Mouse (Mus musculus) left cerebral cortex, adult 11 months (tissue): ENCODE measurements around the gene Tbc1d24.

Experiments used
- DNase-seq: peaks from one replicate; pipeline ENCODE4 v3.0.0; 2022; ENCODE audit warnings: low spot score

The Tbc1d24 gene

DNA sequence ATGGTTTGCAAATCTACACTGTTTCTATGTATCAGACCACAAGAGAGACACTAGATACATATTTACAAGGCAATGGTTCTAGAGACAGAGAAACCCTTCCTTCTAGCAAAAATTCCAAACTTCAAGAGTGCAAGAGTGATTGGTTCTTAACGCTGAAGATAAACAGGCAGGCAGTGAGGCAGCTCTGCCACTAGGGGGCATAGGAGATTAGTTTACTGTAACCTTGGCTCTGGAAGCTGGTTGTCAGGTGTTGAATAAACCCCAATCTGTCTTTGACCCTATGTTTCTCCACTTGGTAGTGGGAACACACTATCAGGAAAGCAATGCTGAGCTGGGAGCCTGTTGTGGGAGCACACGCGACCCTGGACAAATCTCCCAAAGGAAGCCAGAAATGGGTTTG, 31.9 kb downstream of the Tbc1d24 start:
- no peak for DNase-seq

DNA sequence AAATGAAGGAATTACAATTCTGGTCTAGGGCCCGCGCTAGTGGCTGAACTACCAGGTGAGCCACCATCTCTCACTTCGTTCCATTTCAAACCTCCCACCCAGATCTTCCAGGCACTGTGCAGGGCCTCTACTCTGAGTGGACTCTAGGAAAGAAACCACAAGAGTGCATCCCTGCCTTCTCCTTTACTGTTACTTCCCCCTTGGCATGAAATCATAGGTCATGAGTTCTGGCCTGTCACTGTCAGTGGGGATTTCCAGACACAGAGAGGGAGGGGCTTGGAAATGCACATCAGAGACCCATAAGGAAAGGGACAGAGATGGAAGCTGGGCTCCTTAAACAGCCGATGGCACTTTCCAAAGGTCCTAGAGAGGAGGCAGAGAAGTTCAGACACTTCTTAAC, 33.6 kb downstream of the Tbc1d24 start:
- no peak for DNase-seq

DNA sequence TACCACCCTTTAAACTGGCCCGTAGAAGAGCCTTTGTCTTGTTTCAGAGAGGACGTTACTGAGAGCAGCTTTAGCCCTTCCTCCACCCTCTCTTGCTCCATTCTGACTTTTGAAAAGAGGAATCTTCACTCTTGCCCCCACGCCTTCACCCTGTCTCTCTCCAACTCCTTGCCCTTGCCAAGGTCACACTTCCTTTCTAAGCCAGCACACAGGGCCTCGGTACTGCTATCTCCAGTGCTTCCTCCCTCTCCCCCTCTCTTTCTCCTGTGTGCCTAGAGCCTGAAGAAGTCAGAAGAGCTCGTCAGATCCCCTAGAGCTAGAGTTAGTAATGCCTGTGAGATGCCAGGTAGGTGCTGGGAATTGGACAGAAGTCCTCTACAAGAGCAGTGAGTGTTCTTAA, 34.6 kb downstream of the Tbc1d24 start:
- no peak for DNase-seq

DNA sequence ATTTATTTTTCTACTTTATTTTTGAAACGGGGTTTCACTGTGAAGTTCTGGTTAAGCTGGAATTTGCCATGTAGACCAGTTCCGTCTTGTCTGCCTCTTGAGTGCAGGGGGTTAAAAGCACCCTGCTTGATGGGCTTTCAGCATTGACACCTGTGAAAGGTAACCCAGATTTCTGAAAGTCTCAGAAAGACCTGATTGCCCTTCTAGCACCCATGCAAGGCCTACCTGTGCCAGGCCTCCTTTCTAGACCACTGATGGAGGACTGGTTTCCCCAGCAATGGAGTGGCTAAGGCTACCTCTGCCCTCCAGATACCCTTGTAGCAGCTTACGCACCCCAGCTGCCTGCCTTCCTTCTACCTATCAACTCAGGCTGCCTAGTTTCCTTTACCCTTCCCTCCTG, 35.2 kb downstream of the Tbc1d24 start:
- no peak for DNase-seq

- DNase-seq: peak; percentile 94
These were observed 35.9 kb downstream of the Tbc1d24 start, which contains the start of gene Atp6v0c for GRCm38 (mm10) chr17:24169317-24170065. Gene Atp6v0c (minus strand): TSS chr17:24169702.

DNA sequence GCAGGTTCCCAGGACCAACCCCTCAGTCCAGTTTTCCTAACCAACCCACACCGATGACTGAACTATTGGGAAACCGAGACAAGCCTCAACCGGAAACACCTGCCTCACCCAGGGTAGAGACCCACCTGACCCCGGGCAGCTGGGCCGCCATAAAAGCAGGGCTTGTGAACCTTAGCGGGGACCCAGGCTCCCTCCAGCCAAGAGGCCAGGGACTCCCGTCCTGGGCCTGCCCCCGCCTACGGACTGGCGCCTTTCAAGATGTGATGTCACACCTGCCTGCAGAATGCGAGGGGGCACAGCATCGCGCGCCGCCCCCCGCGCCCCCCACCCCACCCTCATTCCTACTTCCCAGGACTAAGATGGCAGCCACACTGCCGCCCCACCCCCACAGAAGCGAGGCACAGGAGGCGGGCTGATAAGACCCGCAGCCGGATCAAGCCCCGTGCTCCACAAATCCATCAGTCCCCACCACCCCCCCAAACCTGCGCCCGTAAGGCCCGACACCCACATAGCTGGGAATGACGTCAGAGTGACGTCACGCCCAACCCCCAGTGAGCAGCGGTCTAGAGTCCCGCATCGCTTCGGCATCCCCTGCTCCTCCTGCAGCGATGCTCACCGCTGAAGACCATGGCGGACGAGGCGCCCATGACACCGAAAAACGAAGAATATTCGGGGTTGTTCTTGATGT, 36.6 kb downstream of the Tbc1d24 start:
- DNase-seq: peak; percentile 74

DNA sequence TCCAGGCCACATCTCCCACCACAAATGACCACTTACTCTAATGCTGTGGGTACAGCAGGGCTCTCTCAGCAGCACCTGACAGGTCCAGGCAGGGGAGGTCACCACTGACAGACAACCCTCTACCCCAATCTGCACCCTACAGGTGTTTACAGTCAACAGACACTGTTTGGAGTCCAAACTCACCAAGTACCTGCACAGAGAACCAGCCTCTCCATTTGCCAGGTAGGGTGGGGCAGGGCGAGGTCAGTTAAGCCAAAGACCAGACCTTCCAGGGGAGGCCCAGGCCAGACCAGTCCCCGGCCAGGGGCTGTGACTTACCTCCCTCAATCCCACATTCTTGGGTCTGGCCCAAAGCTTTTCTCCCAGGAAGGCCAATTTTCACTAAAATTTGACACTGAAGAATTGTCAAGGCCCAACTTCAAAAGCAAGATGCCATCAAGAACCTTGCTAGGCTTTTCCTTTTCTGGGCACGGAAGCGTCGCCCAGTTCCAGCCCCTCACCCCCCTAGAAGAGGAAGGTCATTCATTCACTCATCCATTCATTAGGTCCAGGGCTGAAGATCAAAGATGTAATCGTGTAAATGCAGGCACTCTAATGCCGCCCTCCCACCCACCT, 37.4 kb downstream of the Tbc1d24 start:
- no peak for DNase-seq

GRCm38 (mm10) chr17:24167120-24167519, 38.2 kb downstream of the Tbc1d24 start:
- DNase-seq: no peak

DNA sequence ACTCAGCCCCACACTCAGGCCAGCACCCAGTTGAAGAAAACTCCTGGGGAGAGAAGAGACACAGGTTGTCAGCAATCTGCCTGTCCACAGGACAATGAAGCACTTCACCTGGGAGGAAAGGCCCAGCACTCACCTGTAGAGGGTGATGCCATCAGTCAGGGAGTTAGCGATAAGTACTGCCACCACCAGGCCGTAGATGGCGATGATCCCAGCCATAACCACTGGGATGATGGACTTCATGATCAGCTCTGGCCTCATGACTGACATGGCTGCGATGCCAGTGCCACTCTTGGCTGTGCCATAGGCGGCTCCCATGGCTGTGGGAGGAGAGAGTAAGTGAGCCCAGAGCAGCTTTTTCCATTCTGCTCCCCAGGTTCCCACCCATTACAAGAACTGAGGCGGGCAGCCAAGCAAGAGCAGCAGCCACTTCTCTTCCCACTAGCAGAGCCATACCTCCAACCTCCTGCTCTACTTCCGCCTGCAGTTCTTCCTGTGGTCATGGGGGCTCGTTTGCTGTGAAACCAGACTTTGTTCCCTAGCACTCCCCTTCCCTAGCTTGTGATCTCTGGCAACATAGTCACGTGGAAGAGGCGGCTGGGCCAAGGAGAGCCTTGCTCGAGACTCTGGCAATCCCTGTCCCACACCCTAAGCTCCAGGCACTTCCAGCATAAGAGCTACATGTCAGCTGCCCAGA, 40.6 kb downstream of the Tbc1d24 start:
- DNase-seq: no peak

DNA sequence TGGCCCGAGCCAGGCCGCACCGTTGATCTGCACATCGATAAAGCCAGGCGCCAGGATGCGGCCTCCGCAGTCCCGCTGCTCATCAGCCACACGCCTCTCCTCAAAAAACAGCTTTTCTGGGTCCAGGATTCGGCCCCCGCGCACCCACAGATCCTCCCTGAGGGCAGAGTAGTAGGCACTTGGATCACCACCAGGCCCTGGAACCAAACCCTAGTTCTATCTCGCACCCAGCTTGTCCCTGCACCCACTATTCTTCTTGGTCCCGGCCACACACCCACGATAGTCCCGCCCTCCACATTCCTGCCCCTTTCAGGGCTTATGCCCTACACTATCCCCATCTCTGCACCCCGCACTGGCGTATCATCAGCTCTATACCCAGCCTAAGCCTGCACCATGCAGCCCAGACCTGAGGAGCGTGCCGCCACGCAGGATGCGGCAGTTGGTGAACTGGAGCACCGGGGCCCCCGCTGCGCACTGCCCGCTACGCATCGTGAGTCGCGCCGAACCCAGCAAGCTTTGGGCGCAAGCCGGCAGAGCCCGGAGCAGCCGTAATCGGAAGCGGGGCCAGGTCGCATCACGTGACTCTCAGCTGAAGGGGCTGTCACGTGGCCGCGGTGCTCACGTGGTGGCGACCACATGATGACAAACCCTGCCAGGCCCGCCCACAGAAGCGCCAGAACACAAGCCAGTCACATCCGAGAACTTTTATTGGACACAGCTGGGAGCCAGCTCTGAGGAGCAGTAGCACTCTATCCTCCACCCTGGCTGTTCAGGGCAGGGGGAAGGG, 42.0 kb downstream of the Tbc1d24 start, which contains the start of gene Amdhd2:
Gene Amdhd2, minus strand, starts transcription at position 591 of the 787 bp plus-strand sequence.
- DNase-seq: peak; percentile 97

- DNase-seq: no peak
These were observed 42.7 kb downstream of the Tbc1d24 start for GRCm38 (mm10) chr17:24162584-24163175.

DNA sequence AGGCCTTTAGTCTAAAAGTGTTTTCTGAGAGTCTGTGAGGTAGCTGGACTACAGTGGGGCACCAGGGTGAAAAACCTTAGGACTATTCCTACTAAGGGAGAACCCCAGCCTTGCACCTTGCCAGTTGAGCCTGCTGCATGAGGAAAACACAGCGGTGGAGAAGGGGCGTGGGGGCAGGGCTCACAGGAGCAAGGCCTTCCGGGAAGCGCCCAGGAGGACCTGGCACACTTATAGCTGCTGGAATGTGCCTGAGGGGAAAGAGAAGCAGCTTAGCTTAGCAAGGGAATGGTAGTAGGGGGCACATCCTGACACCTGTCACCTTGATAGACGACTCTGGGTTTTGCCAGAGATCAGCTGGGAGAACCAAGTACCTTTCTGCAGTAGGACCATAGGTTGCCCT, 43.9 kb downstream of the Tbc1d24 start:
- no peak for DNase-seq

DNA sequence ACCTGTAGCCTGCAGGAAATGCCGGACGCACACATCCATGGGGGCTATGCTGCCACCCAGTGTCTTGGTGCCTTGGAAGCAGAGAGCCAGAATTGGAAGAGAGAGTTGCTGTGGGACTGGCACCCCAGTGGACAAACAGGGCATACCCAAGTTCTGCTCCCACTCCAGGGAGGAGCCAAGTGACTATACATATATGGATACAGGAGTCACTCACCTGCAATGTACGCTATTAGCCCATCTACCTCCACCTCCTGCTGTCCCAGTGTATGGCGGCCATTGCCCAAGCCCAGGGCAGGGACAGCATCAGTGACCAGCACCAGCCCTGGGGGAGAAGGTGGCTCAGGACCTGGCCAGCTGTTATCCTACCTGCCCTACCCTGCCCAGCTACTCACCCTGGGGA, 47.8 kb downstream of the Tbc1d24 start:
- no peak for DNase-seq

DNA sequence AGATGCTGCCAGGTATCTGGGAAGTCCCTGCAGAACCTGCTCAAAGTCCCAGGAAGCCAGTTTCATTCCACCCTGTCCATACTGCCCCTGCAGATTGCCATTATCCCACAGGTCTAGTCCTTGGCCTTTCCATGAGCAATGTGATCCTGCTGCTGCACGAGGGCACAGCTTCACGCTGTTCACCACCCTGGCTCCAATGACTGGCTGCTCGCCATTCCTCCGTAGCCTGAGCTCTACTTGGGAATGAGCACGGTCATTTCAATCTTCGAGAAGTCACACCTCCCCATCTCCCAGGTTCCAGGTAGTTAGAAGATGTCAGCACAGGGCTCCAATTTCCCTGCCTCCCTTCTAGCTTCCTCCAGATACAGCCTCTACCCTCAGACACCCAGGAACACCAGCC, 48.2 kb downstream of the Tbc1d24 start:
- no peak for DNase-seq

GRCm38 (mm10) chr17:24156394-24156793, 49.0 kb downstream of the Tbc1d24 start:
- DNase-seq: no peak

- DNase-seq: no peak
These were observed 49.6 kb downstream of the Tbc1d24 start for GRCm38 (mm10) chr17:24155742-24156141.

DNA sequence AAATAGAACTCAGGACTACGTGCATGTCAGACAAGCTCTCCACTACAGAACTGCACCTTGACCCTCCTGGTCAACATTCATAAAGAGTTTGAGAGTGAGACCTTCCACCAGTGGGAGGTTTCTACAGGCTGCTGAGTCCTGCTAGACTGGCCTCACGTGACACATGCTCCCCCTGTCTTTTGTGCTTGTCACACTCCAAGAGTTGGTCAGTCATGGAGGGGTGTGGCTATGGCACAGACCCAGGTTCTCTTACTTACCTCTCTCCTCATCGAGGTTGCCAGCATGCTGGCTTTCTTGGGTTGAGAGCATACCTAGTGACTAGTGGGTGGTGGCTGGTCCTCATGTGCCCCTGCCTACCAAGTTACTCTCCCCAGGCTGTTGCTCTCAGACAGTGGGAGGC, 50.9 kb downstream of the Tbc1d24 start:
- no peak for DNase-seq

DNA sequence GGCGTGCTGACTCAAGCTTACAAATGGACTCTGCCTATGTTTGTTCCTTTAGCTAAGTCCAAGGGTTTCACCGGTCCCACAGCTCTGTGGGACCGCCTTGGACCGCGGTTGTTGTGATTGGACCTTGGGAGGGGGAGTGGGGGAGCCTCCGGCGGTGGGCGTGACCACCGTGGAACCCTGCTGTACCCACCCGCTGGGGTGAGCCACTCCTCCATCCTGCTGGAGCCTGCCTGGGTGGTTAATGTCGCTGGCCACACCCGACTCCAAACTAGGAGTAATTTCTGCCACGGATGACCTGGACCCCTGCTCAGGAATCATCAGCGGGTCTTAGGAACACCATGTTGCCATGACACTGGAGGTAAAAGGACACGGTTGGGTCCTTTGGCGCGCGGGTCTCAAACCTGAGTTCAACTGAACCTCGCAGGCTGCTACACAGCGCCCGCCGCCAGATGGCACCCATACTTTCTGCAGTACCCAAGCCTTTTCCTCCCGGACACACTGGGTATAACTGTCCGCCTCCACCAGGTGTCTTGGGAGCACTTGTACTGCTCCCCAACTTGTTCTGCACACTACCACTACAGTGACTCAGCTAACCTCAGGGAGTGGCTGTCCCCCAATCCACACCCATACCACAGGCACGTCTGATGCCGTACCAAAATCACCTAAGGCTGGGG, 53.3 kb downstream of the Tbc1d24 start:
- DNase-seq: no peak

DNA sequence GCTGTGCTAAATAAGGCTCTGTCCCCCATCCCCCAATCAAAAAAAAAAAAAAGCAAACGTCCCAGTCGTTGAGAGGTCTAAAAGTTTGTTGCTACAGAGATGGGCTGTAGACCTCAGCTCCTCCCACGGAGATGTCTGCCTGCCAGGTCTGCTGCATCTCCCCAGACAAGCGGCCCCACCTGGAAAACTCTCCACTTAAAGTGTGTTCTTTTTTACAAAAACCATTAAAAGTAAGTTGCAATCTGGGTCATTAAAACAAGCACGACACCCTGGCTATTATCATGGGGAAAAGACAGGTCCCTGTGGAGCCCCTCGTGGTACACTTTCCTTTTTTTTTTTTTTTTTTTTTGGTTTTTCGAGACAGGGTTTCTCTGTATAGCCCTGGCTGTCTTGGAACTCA, 54.0 kb downstream of the Tbc1d24 start:
- DNase-seq: no peak

GRCm38 (mm10) chr17:24150824-24151223, 54.5 kb downstream of the Tbc1d24 start, which contains the start of gene Pdpk1:
Gene Pdpk1 (minus strand): TSS chr17:24150924.
- DNase-seq: no peak

- DNase-seq: no peak
These were observed 55.9 kb downstream of the Tbc1d24 start for GRCm38 (mm10) chr17:24149421-24149820.
